Mouse (Mus musculus) olfactory bulb, adult 2 months (tissue): ENCODE measurements around the gene Grcc10. TPM values are rescaled to one million over a fixed set of nuclear protein-coding genes. Genes with fewer than 3 reads are reported as not detected.
A peak's percentile ranks its signal among the peaks of the same experiment; 100 is the strongest.

ENCODE experiments used
- H3K27ac ChIP-seq: fragments of 200-500 bp; 2 replicates; pipeline ENCODE4 v1.5.1; 2012; ENCODE audit warnings: low read depth, low read length; ENCODE audit not compliant: insufficient read depth
- H3K4me1 ChIP-seq: fragments of 200-500 bp; 2 replicates; pipeline ENCODE4 v1.6.1; 2012; ENCODE audit warnings: low read length; ENCODE audit not compliant: control insufficient read depth, insufficient read depth
- H3K4me3 ChIP-seq: fragments of 200-500 bp; 2 replicates; pipeline ENCODE4 v1.5.1; 2012; ENCODE audit warnings: mild to moderate bottlenecking, low read depth, low read length, moderate library complexity; ENCODE audit not compliant: insufficient read depth
- CTCF ChIP-seq: fragments of 200-500 bp; IDR thresholded peaks from 2 replicates; pipeline ENCODE4 v1.5.1; 2012; ENCODE audit warnings: low read depth, mild to moderate bottlenecking, low read length, moderate library complexity; ENCODE audit not compliant: insufficient read depth
- POLR2A ChIP-seq: fragments of 200-500 bp; IDR thresholded peaks from 2 replicates; pipeline ENCODE4 v1.6.1; 2012; ENCODE audit warnings: mild to moderate bottlenecking, low read depth, low read length, moderate library complexity; ENCODE audit not compliant: insufficient read depth
- WGBS: fragments of 180-500 bp; shearing (Covaris S2); methylation state at CpG from one replicate; pipeline ENCODE4 v1.1.7; 2018; 5-methylcytosine and 5-hydroxymethylcytosine counted together
- polyA plus RNA-seq: library from polyadenylated mRNA; stranded (reverse); fragments of >200 nt; gene quantifications from 2 replicates; pipeline ENCODE4 v1.2.4, GENCODE M21; 2012; ENCODE audit warnings: low replicate concordance; ENCODE audit not compliant: missing spikeins, insufficient read depth, insufficient read length

The Grcc10 gene
- polyA plus RNA-seq, 1 experiment: 1,072 TPM

- Histone ChIP-seq H3K27ac (peak overlapping the region; percentile 76; the same call in 1 of the 2 replicates), H3K4me1 (peaks cover 40% of the 10 kb centered on the region), H3K4me3 (no peak overlapping the region)
- no peak for TF ChIP-seq CTCF
- WGBS: 60% methylated on average over 7 of the region's 7 CpGs
These were observed 5.8 kb upstream of the Grcc10 start for GRCm38 (mm10) chr6:124746654-124747632.

GRCm38 (mm10) chr6:124746296-124746605 lies 5.1 kb upstream of the Grcc10 start:
- TF ChIP-seq POLR2A (no peak), CTCF (no peak)

GRCm38 (mm10) chr6:124745490-124746295 lies 4.5 kb upstream of the Grcc10 start:
- TF ChIP-seq CTCF (peak; percentile 87), POLR2A (peak; percentile 73)
- H3K27ac ChIP-seq: peak overlapping the region; percentile 76
- peaks cover 43% of the 10 kb centered on the region for H3K4me1 ChIP-seq
- WGBS: under 1% methylated on average over 85 of the region's 85 CpGs
- H3K4me3 ChIP-seq: peak overlapping the region; percentile 60

More at GRCm38 (mm10) chr6:124746296-124746605, 5.1 kb upstream of the Grcc10 start:
- WGBS: 9% methylated on average over 8 of the region's 8 CpGs
- peaks cover 43% of the 10 kb centered on the region for H3K4me1 ChIP-seq
- peak overlapping the region; percentile 76 for H3K27ac ChIP-seq
- peak overlapping the region; percentile 60 for H3K4me3 ChIP-seq

- WGBS: 65% methylated on average over 26 of the region's 26 CpGs
- H3K27ac ChIP-seq: peak overlapping the region; percentile 13; the same call in 1 of the 2 replicates
- peaks cover 46% of the 10 kb centered on the region for H3K4me1 ChIP-seq
- TF ChIP-seq CTCF (no peak), POLR2A (no peak)
- H3K4me3 ChIP-seq: peak overlapping the region; percentile 60
These were observed 3.7 kb upstream of the Grcc10 start for GRCm38 (mm10) chr6:124744755-124745321.

GRCm38 (mm10) chr6:124743647-124744046 lies 2.5 kb upstream of the Grcc10 start:
- Histone ChIP-seq H3K27ac (no peak overlapping the region), H3K4me3 (no peak overlapping the region), H3K4me1 (peaks cover 54% of the 10 kb centered on the region)
- WGBS: 87% methylated on average over 8 of the region's 8 CpGs
- TF ChIP-seq POLR2A (no peak), CTCF (no peak)

GRCm38 (mm10) chr6:124742839-124743514 lies 1.8 kb upstream of the Grcc10 start:
- no peak overlapping the region for H3K27ac ChIP-seq
- WGBS: 91% methylated on average over 15 of the region's 15 CpGs
- TF ChIP-seq CTCF (no peak), POLR2A (no peak)
- H3K4me1 ChIP-seq: peaks cover 58% of the 10 kb centered on the region
- no peak overlapping the region for H3K4me3 ChIP-seq

- Histone ChIP-seq H3K4me1 (peaks cover 47% of the 10 kb centered on the region), H3K4me3 (peak overlapping the region; percentile 12; the same call in 1 of the 2 replicates), H3K27ac (peak overlapping the region; percentile 92)
- TF ChIP-seq POLR2A: no peak
- no peak for TF ChIP-seq CTCF
- WGBS: 69% methylated on average over 3 of the region's 3 CpGs
These were observed 668 bp upstream of the Grcc10 start for GRCm38 (mm10) chr6:124741842-124742241.

GRCm38 (mm10) chr6:124740211-124740887 lies 825 bp downstream of the Grcc10 start:
- no peak for TF ChIP-seq POLR2A
- no peak for TF ChIP-seq CTCF
- Histone ChIP-seq H3K4me3 (peak overlapping the region; percentile 63), H3K4me1 (peaks cover 37% of the 10 kb centered on the region), H3K27ac (peak overlapping the region; percentile 92)
- under 1% methylated on average over 29 of the region's 29 CpGs for WGBS
